Mouse (Mus musculus) right cerebral cortex, postnatal 36 days (tissue): ENCODE results near the gene Mut.

Source experiments
- DNase-seq, 2 experiments: peaks; one replicate each; pipeline ENCODE4 v3.0.0; 2022; ENCODE audit warnings: low spot score in 2 of 2, mixed read lengths in 1 of 2

The Mut gene

DNA sequence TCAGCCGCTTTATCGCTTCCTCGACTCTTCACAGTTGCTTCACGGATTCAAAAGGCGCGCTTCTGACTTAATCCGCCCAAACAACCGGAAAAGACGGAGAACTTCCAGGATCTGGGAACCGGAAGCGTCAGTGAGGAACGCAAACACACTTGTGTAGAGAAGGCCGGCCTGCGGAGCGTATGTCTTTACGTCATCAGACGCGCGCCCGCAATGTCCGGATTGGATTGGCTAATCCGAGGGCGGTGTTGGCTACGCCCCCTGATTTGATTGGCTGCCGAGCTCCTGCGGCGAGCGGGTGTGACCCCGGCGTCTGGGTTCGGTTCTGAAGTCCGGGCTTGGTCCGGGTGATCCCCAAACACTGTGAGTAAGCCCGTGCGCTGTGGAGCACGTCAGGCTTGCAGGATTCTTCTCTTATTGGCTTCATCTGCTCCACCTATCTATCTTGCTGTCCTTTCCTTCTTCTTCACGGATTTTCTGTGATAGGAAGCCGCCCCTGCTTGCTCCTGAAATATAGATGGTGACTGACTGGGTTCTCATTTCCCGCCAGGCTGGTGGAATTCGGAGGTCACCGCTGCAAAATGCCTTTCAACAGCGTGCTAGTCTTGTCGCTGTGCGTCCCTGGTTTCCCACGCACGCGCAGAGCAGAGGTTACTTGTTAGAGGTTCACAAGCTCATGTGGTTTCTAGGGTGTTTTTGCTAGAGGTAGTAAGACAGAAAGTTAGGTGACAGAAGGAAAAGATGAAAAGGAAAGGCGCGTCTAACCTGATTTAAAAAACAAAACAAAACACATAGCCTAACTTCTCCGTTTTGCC is at the start of gene Mut, which contains the start of gene Cenpq:
Mut (plus strand) TSS at position 266 of the 812 bp plus-strand sequence.
Cenpq (minus strand) TSS at position 628 of the 812 bp plus-strand sequence.
- peak; percentile 99 to 100 for DNase-seq

DNA sequence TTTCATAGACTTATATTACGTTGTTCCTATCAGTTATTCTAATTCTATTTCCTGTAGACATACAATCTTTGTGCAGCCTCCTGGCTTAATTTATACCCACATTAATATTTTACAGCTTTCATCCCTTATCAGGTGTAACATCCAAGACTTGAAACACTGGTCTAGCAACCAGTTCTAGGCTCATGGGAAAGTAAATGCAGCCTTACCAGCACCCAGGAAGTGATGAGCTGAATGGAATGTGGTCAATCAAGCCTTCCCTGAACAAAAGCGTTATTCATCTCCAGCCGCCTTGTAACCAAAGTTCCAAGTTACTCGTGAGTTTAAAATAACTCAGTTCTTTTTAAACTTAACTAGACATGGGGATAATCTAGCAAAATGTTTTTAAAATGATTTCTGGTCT is 49.3 kb upstream of the Mut start:
- DNase-seq: no peak

DNA sequence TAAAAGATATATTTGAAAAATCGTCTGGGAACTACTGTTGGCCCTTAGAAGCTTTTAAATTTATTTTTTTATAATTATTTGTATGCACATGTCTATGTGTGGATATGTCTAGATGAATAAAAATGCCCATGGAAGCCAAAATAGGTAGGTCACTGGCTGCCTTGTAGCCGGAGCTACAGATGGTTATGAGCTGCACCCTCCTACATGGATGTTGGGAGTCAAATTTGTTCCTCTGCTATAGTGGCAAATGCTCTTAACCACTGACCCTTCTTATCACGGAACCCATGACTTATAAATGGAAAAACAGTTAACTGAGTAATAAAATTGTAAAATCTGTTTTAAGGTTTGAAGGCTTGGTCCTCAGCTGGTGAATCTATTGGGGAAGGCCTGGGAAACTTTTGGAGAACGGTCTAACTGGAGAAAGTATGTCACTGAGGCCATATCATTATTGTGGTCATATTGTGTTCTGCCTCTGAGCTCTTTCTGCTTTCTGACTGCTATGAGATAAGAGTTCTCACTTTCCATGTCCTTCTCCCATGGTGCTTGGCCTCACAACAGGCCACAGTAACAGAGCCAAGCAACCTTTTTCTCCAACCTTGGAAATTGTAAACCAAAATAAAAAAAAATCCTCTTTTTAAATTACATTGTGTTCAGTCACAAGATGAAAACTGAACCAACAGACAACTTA is 46.5 kb upstream of the Mut start:
- no peak for DNase-seq

DNA sequence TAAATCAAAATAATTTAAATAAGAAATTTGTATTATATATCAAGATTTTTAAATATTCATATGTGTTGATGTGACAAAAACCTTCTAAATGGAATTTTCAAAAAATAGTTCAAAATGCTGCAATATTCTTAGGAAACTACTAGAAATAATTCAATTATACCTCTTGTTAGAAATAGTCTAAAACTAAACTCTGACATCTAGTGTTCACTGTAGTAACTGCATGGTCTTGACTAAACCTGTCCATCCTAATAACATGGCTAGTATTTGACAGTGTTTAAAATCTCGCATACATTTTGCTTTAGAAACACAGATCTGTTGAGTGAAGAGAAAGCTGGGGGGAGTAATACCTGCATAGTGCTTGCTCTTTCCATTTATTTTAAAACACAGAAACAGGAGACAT is 37.6 kb upstream of the Mut start:
- DNase-seq: no peak

DNA sequence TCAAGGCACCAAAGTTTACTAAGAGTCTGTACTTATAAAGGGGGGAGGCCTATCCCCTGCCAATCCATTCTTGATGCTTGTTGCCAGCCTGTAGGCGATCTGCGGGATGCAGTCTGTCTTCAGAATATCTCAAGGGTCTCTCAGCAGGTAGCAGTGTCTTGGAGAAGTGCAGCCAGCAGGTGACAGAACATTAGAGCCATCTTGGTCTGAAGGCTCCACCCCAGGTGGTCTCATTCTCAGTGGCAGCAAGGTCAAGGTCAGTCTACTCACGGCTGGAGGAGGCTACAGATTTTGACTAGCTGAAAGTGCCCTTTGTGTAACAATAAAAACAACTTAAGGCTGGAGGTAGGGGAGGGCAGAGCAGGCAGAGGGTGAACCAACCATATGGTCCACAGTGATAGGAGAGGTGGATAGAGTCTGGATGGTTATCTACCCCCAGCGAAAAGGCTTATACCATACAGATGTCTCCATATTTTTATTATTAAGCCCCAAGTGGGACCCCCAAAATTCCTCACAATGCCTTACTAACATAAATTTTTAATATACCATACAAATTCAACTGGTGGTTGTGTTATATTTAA is 34.6 kb upstream of the Mut start:
- DNase-seq: no peak

DNA sequence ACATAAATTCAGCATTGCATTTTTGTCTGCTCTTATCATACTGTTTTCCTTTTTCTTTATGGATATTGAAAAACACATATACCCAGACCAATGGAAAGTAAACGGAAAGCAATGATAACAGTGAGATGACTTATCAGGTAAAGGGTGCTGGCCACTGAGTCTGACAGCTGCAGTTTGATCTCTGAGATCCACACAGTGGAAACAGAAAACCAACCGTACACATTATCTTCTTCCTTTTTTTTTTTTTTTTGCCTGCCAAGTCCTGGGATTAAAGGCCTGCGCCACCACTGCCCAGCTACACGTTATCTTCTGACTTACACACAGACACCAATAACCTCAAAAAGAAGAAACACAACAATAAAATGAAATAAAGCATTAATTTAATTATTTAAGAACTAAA is 31.1 kb upstream of the Mut start:
- DNase-seq: no peak

DNA sequence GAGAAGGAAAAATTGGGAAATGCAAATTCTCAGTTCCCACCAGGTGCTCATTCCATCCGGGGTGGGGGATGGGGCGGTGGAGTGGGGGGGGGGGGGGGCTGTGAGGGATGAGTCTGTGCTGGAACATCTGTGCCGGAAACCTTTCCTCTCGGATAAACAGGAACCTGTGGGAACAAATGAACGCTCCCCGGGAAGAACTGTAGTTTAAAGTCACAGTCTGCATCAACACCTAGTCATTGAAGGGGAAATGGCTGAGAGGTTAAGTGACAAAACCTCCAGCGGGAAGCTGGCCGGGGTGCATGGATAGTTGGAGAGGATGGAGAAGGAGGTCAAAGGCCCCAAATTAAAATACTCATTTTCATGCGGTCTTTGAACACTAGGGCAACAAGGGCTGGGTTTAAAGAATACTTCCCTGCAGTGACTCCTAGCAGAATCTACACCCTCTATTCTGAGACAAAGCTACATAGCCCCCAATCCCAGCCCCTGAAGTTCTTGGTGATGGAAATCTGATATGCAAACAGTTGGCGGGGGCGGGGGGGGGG is 30.4 kb upstream of the Mut start:
- no peak for DNase-seq

DNA sequence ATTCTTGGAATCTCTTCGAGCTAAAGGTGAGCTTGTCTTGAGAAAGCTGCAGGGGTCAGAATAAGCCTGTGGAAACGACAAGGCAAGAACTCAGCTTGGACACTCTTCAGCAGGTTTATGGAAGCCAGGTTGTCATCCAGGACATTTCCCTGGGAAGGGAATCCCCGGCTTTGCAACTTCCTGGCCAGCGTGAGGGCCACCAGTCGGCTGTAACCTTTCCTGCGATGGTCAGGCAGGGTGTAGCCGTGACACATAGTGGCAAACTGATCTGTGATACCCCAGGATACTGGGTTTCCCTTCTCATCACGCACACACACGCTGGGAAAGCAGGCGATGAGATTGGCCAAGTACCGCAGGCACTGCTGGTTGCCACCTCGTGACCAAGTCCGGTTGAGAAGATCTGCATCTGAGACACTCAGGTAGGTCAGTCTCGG is 29.7 kb upstream of the Mut start:
- DNase-seq: no peak

DNA sequence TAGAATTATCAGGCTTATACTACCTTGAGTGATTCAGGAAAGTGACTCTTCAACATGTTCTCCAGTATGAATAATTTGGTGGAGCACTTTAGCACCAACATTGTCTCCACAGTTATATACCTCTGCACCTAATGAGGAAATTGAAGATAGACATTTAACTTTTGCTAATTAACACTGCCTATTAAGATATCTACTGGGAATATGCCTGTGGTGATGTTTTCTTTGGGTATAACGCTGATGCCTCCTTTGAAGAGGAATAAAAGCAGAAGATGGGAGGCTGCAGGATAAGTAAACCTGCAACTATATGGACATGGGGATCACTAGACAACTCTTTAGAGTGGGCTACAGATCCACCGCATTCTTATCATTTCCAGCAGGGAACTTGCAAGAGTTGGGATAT is 20.2 kb upstream of the Mut start, which contains the start of gene Glyatl3:
Glyatl3 (minus strand) TSS at position 101 of the 400 bp plus-strand sequence.
- no peak for DNase-seq

DNA sequence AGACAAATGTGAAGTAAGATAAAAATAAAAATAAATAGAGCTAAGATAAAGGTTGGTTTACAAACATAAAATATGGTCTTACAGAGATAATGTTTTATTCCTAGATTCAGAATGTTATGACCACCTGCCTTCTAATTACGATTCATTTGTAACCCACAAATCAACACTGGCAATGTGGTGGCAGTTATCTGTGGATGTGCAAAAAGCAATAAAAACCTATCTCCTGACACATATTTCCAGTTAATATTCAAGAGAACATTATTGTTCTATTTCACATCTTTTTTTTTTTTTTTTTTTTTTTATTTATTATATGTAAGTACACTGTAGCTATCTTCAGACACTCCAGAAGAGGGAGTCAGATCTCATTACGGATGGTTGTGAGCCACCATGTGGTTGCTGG is 19.0 kb upstream of the Mut start:
- no peak for DNase-seq

DNA sequence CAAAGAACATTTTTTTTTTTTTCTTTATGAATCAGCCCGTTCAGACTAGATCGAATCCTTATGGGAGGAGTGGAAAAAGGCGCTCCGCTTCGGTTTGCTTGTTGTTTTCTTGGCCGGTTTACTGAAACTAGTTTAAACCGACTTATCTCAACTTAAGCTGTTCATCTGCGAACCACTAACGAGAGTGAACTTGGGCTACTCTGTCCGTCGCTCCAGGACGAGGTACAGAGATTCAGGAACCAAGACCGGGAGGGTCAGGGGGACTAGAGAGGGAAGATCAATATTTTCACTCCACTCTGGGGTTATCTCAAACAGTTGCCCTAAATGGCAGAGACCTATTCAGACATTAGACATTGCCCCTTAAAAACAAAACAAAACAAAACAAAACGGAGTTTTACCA is 500 bp upstream of the Mut start:
- peak in 1 of 2 experiments; percentile 2 for DNase-seq

DNA sequence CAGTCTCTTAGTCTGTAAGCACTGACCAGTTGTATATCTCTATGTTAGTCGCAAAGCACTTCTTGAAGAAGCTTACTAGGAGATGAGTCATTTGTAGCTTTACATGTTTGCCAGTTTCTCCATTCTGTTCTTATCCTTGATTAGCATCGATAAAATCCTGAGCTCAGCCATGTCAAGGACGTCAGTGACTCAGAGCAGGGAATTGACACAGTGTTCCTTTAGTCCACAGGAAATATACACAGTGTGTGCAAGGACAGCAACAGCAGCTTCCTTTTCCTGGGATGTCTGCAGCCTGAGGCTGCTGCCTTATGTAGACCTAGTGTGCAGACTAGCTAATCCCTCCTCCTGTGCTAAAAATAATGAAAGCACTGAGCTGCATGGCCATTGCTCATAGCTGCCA is 14.0 kb downstream of the Mut start:
- no peak for DNase-seq

DNA sequence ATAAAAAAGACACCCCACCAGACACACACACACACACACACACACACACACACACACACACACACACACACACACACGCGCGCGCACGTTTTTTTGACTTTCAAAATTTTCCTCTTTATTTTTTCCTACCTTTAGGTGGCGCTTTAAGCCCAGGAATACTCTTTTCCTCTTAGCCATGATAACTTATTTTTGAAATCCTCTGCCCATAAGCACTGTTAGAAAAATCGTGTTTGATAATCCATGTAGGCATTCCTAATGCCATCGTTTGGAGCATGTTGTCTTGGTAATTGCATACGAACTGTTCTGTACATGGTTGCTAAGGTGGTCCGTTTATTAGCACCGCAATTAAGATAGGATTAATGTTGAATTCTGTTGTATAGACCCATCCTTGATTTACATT is 43.4 kb downstream of the Mut start:
- DNase-seq: no peak

DNA sequence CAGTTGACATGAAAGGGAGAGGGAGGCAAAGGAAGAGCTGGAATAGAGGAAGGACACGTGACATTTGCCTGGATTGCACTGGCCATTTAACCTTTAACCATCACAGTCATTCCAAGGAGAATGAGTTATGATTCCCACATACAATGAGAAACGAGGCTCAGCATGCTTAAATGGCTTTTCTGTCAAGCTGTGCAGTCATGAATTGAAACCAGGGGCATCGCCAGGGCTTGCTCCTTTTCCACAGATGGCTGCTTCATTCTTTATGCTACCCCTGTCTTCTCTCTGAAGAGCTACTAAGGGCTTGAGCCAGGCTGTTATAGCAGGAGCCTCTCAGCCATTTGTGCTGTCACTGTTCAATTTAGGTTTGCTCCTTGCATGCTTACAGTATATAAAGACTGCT is 57.6 kb downstream of the Mut start:
- no peak for DNase-seq
